8 mouse cellular contexts compared by ENCODE assay signal in the genomic region with DNA sequence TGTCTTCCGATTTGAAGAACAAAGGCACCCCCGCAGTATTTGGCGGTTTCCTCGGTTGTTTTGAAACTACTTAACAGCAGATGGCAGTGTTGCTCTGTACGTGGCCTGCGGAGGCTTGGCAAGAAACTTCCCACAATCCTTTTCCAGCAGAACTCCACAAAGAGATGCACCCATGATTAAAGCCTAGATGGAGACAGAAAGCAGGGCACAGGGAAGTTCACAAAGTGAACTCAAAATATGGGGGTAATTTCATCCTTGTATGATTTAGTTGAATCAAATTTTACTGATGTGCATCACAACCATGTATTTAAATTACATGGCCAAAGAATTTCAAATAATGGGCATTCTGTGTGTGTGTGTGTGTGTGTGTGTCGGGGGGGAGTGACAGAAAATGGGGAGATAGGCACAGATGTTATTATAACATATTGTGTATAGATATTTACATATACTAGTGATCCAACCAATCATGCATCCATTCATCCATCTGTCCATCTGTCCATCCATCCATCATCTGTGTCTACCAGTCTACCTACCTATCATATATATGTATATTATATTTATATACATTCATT.
A peak's percentile ranks its signal among the peaks of the same experiment; 100 is the strongest.
DNase-seq lines count a peak whose midpoint lies in the region; ATAC-seq and TF ChIP-seq lines count a peak whose summit lies in the region.

No protein-coding gene starts in this region.

- no peaks in the 10 kb centered on the region for H3K9me3 ChIP-seq in ES-Bruce4 (replicated peaks; ENCODE audit: control insufficient read depth, insufficient read depth, low read length, poor library complexity, severe bottlenecking)
- H3K9me3 ChIP-seq in heart, postnatal 0 days (replicated peaks; ENCODE audit: control insufficient read depth, low read length), result no peaks in the 10 kb centered on the region
- H3K9me3 ChIP-seq in liver, embryonic 15.5 days (replicated peaks), result no peaks in the 10 kb centered on the region
- no peaks in the 10 kb centered on the region for H3K9me3 ChIP-seq in neural tube, embryonic 13.5 days

- ATAC-seq in heart, postnatal 0 days (ENCODE audit: insufficient read depth, low read depth), result 0 out of 2 replicates have a peak, but pooled peaks have one; percentile 47
- no peak for ATAC-seq in liver, embryonic 15.5 days (ENCODE audit: insufficient read depth)
- ATAC-seq in neural tube, embryonic 13.5 days (ENCODE audit: low read depth), result peak; percentile 77

- H3K4me1 ChIP-seq in ES-Bruce4 (ENCODE audit: control insufficient read depth, insufficient read depth, low read length), result no peaks in the 10 kb centered on the region
- no peaks in the 10 kb centered on the region for H3K4me1 ChIP-seq in heart, postnatal 0 days (ENCODE audit: control insufficient read depth, insufficient read depth)
- no peaks in the 10 kb centered on the region; the same call in 1 of the 2 replicates for H3K4me1 ChIP-seq in liver, embryonic 15.5 days (replicated peaks)
- peaks cover 15% of the 10 kb centered on the region for H3K4me1 ChIP-seq in neural tube, embryonic 13.5 days (replicated peaks)

- H3K4me3 ChIP-seq in ES-Bruce4 (ENCODE audit: low read depth, low read length), result no peak overlapping the region
- H3K4me3 ChIP-seq in heart, postnatal 0 days (ENCODE audit: low read depth, low read length), result peak overlapping the region; percentile 60
- peak overlapping the region; percentile 41 for H3K4me3 ChIP-seq in liver, embryonic 15.5 days (replicated peaks)
- H3K4me3 ChIP-seq in neural tube, embryonic 13.5 days, result peak overlapping the region; percentile 45

- no peak for TF ChIP-seq EP300 in ES-Bruce4 (IDR thresholded peaks at IDR 0.05; ENCODE audit: insufficient read depth, low read depth, low read length)
- TF ChIP-seq EP300 in heart, postnatal 0 days (IDR thresholded peaks at IDR 0.05; ENCODE audit: low read depth), result no peak

- no peak overlapping the region for H3K27ac ChIP-seq in ES-Bruce4 (ENCODE audit: insufficient read depth, low read length)
- no peak overlapping the region for H3K27ac ChIP-seq in heart, postnatal 0 days (ENCODE audit: low read depth)
- H3K27ac ChIP-seq in liver, embryonic 15.5 days (replicated peaks), result no peak overlapping the region
- H3K27ac ChIP-seq in neural tube, embryonic 13.5 days (replicated peaks), result 0 out of 2 replicates have a peak overlapping the region, but pooled peaks have one; percentile 54

- peak; percentile 95 for DNase-seq in brain, embryonic 14.5 days (ENCODE audit: low read depth)
- DNase-seq in fibroblast of lung, adult 2 months (ENCODE audit: low read depth), result peak; percentile 29
- DNase-seq in heart, postnatal 0 days (ENCODE audit: low spot score), result peak; percentile 65
- peak; percentile 73 to 75 for DNase-seq in kidney, postnatal 4 days
- DNase-seq in yolk sac, embryonic 10.5 days (ENCODE audit: low spot score), result peak; percentile 32

- TF ChIP-seq CTCF in ES-Bruce4 (IDR thresholded peaks at IDR 0.05; ENCODE audit: low read depth, low read length), result peak; percentile 65
- TF ChIP-seq CTCF in brain, embryonic 14.5 days (IDR thresholded peaks at IDR 0.05; ENCODE audit: borderline replicate concordance, extremely low read depth, insufficient read depth, insufficient read length), result peak; percentile 87
- peak; percentile 73 for TF ChIP-seq CTCF in heart, postnatal 0 days (IDR thresholded peaks at IDR 0.05; ENCODE audit: low read depth)

- WGBS in heart, postnatal 0 days, result 12% methylated on average over 7 of the region's 7 CpGs
- 7% methylated on average over 7 of the region's 7 CpGs for WGBS in liver, embryonic 15.5 days (ENCODE audit: insufficient replicate concordance)
- 14% methylated on average over 7 of the region's 7 CpGs for WGBS in neural tube, embryonic 13.5 days

- no peak for TF ChIP-seq POLR2A in ES-Bruce4 (IDR thresholded peaks at IDR 0.05; ENCODE audit: insufficient read depth, low read length)
- TF ChIP-seq POLR2A in brain, embryonic 14.5 days (IDR thresholded peaks at IDR 0.05; ENCODE audit: borderline replicate concordance, extremely low read depth, insufficient read depth, insufficient read length, poor library complexity, severe bottlenecking), result no peak

- peak overlapping the region; percentile 98 for H3K4me2 ChIP-seq in heart, postnatal 0 days (ENCODE audit: low read depth, low read length)
- peak overlapping the region; percentile 69 for H3K4me2 ChIP-seq in liver, embryonic 15.5 days
- H3K4me2 ChIP-seq in neural tube, embryonic 13.5 days, result peak overlapping the region; percentile 82

- no peaks in the 10 kb centered on the region for H3K36me3 ChIP-seq in ES-Bruce4 (ENCODE audit: control insufficient read depth, insufficient read depth, low read length, poor library complexity, severe bottlenecking)
- no peaks in the 10 kb centered on the region for H3K36me3 ChIP-seq in heart, postnatal 0 days (replicated peaks; ENCODE audit: control insufficient read depth, insufficient read depth, low read length)
- no peaks in the 10 kb centered on the region for H3K36me3 ChIP-seq in liver, embryonic 15.5 days (replicated peaks)
- H3K36me3 ChIP-seq in neural tube, embryonic 13.5 days, result no peaks in the 10 kb centered on the region

- no peak overlapping the region for H3K9ac ChIP-seq in ES-Bruce4 (ENCODE audit: low read depth, poor library complexity, severe bottlenecking)
- H3K9ac ChIP-seq in heart, postnatal 0 days (replicated peaks; ENCODE audit: low read depth, low read length), result peak overlapping the region; percentile 57
- H3K9ac ChIP-seq in liver, embryonic 15.5 days, result no peak overlapping the region
- peak overlapping the region; percentile 66 for H3K9ac ChIP-seq in neural tube, embryonic 13.5 days

- H3K27me3 ChIP-seq in ES-Bruce4 (ENCODE audit: control insufficient read depth, insufficient read depth, low read length, poor library complexity, severe bottlenecking), result no peaks in the 10 kb centered on the region
- H3K27me3 ChIP-seq in heart, postnatal 0 days (ENCODE audit: control insufficient read depth, insufficient read depth, low read length), result 0 out of 2 replicates have a peak, but pooled peaks cover 3% of the 10 kb centered on the region
- H3K27me3 ChIP-seq in liver, embryonic 15.5 days, result no peaks in the 10 kb centered on the region
- H3K27me3 ChIP-seq in neural tube, embryonic 13.5 days, result no peaks in the 10 kb centered on the region

Comparison
In these comparisons a context has a peak if more than half of its experiments do, and no peak if none do; other contexts are left out.
1. H3K9ac ChIP-seq: peak in heart, postnatal 0 days (single experiment) and neural tube, embryonic 13.5 days (single experiment); none in ES-Bruce4 (single experiment) and liver, embryonic 15.5 days (single experiment).
2. DNase-seq: peak in every context shown above with its lines; median percentile 95 in brain, embryonic 14.5 days; 74 in kidney, postnatal 4 days; 65 in heart, postnatal 0 days; 32 in yolk sac, embryonic 10.5 days; 29 in fibroblast of lung, adult 2 months.
3. Peak in every context shown above with its lines, with median percentiles within 50 percentile points of each other: CTCF ChIP-seq and H3K4me2 ChIP-seq.